Mouse (Mus musculus) heart, postnatal 0 days (tissue): ENCODE measurements at regions not wholly inside any gene's neighbourhood (a gene's known extent, or its start where the extent isn't known, plus 50 kb on each side); places are given as distances from the start of the nearest gene placed in this dataset.

Experiments
- CTCF ChIP-seq: IDR thresholded peaks from 2 replicates; pipeline ENCODE4 v1.5.1; 2016; ENCODE audit warnings: antibody characterized with exemption, control low read depth, low read depth
- EP300 ChIP-seq: IDR thresholded peaks from 2 replicates; pipeline ENCODE4 v1.6.1; 2016; ENCODE audit warnings: antibody characterized with exemption, low read depth

- TF ChIP-seq CTCF (no peak), EP300 (no peak)
Observed at GRCm38 (mm10) chr9:85459062-85459805, 132.1 kb upstream of the Tent5a start.
